19 mouse cellular contexts compared by ENCODE assay signal in genomic region chr4:101219839-101220238, GRCm38 (mm10). TPM values are rescaled to one million over a fixed set of nuclear protein-coding genes. Genes with fewer than 3 reads are reported as not detected.
DNase-seq lines count a peak whose midpoint lies in the region; ATAC-seq and TF ChIP-seq lines count a peak whose summit lies in the region.
"Had no signal": no experiment of that assay in that cellular context is flagged by ENCODE, and none has a peak within 500 bp of the region (broad histone marks: within the 10 kb centered on the region; RNA-seq: fewer than 3 reads in every experiment).

No protein-coding gene starts in this region.

- DNase-seq in cerebellum, postnatal 10 days = peak; percentile 28 to 31
- DNase-seq in cerebellum, adult 8-10 months = no peak
- DNase-seq in layer of hippocampus, adult 2 months (ENCODE audit: low spot score in 2 of 2) = no peak
- no peak for DNase-seq in layer of hippocampus, postnatal 10 days (ENCODE audit: low spot score in 2 of 2)
- DNase-seq in NIH3T3 (ENCODE audit: low read depth) = peak; percentile 84
- DNase-seq in cerebellum, postnatal 25 days = peak; percentile 49 to 69
- DNase-seq: gastrocnemius, postnatal 10 days; kidney, adult 9 months; layer of hippocampus, adult 9-11 months; liver, embryonic 13.5 days; lung, postnatal 14 days; midbrain, embryonic 14.5 days; thymus, adult 18-20 months had no signal

- H3K4me3 ChIP-seq in layer of hippocampus, adult 2 months = no peak overlapping the region
- H3K4me3 ChIP-seq: forebrain, embryonic 10.5 days; heart, embryonic 13.5 days; hindbrain, embryonic 15.5 days; liver, embryonic 13.5 days; neural tube, embryonic 12.5 days had no signal

- TF ChIP-seq CTCF in layer of hippocampus, adult 2 months (conservative IDR thresholded peaks at IDR 0.05) = no peak

- ATAC-seq in megakaryocyte, adult 5-6 weeks (ENCODE audit: poor library complexity, severe bottlenecking) = no peak
- ATAC-seq in erythroid progenitor cell, adult 5-6 weeks (replicated peaks; ENCODE audit: low FRiP score, poor library complexity, severe bottlenecking) = no peak

- H3K27ac ChIP-seq in layer of hippocampus, adult 2 months = peak overlapping the region; percentile 33
- H3K27ac ChIP-seq: forebrain, embryonic 10.5 days; hindbrain, embryonic 15.5 days; neural tube, embryonic 12.5 days had no signal

RNA-seq across cellular contexts. Expression of gene Jak1, which starts 45.2 kb away (rescaled TPM):
- 100 to 1,000 TPM; 124 to 128 TPM for total RNA-seq in layer of hippocampus, adult 2 months (2021)
- total RNA-seq in layer of hippocampus, postnatal 10 days (2021) = 100 to 1,000 TPM; 110 TPM
- total RNA-seq in megakaryocyte, adult 5-6 weeks (2015) = 105 and 111 TPM in 2 replicates
- total RNA-seq in megakaryocyte, adult 5-6 weeks (2017) = 92.7 and 98.5 TPM in 2 replicates
- total RNA-seq in erythroid progenitor cell, adult 5-6 weeks (2015; ENCODE audit: low replicate concordance) = 70.0 and 82.9 TPM in 2 replicates
- 78.2 and 87.5 TPM in 2 replicates for total RNA-seq in erythroid progenitor cell, adult 5-6 weeks (2017; ENCODE audit: low replicate concordance)

Comparison
In these comparisons a context has a peak if more than half of its experiments do, and no peak if none do; other contexts are left out.
1. DNase-seq: peak in cerebellum, postnatal 10 days (2 of 2), NIH3T3 (single experiment) and cerebellum, postnatal 25 days (2 of 2); none in cerebellum, adult 8-10 months (single experiment), layer of hippocampus, adult 2 months (0 of 2) and layer of hippocampus, postnatal 10 days (0 of 2).